Mouse (Mus musculus) intestine, embryonic 16.5 days (tissue): ENCODE results near the gene Fam214a. TPM values are rescaled to one million over a fixed set of nuclear protein-coding genes. Genes with fewer than 3 reads are reported as not detected.

Experiments
- ATAC-seq: fragments of 200-750 bp; cut with Nextera tagmentation; 2 replicates; pipeline ENCODE4 v1.8.0; 2017; ENCODE audit warnings: moderate TSS enrichment, moderate library complexity
- H3K27ac ChIP-seq: fragments of 300-500 bp; sonication (generic); 2 replicates; pipeline ENCODE4 v1.5.1; 2014; ENCODE audit warnings: mild to moderate bottlenecking, low read length
- H3K27me3 ChIP-seq: fragments of 300-500 bp; sonication (generic); replicated peaks from 2 replicates; pipeline ENCODE4 v1.6.1; 2014; ENCODE audit warnings: low read length, control low read depth, mixed read lengths; ENCODE audit not compliant: control insufficient read depth, insufficient read depth
- H3K36me3 ChIP-seq: fragments of 300-500 bp; sonication (generic); 2 replicates; pipeline ENCODE4 v1.6.1; 2014; ENCODE audit warnings: low read length, control low read depth; ENCODE audit not compliant: control insufficient read depth, insufficient read depth
- H3K4me1 ChIP-seq: fragments of 300-500 bp; sonication (generic); 2 replicates; pipeline ENCODE4 v1.6.1; 2014; ENCODE audit warnings: low read length, control low read depth, mixed read lengths; ENCODE audit not compliant: control insufficient read depth, insufficient read depth
- H3K4me2 ChIP-seq: fragments of 300-500 bp; sonication (generic); 2 replicates; pipeline ENCODE4 v1.6.1; 2014; ENCODE audit warnings: low read depth, low read length, control low read depth
- H3K4me3 ChIP-seq: fragments of 300-500 bp; sonication (generic); 2 replicates; pipeline ENCODE4 v1.5.1; 2014; ENCODE audit warnings: mild to moderate bottlenecking, low read length
- H3K9ac ChIP-seq: fragments of 300-500 bp; sonication (generic); 2 replicates; pipeline ENCODE4 v1.6.1; 2014; ENCODE audit warnings: low read depth, low read length
- H3K9me3 ChIP-seq: fragments of 300-500 bp; sonication (generic); 2 replicates; pipeline ENCODE4 v1.6.1; 2016; ENCODE audit warnings: low read length, control low read depth; ENCODE audit not compliant: control insufficient read depth
- WGBS: fragments of 180-500 bp; shearing (Covaris S2); extraction: QIAGEN DNeasy Blood & Tissue Kit; methylation state at CpG from one replicate; pipeline ENCODE4 v1.1.7; 2014; 5-methylcytosine and 5-hydroxymethylcytosine counted together
- polyA plus RNA-seq: library from polyadenylated mRNA; unstranded; fragments of >200 nt; fragmentation: Nextera tagmentation; extraction: Ambion mirVana; gene quantifications from 2 replicates; pipeline ENCODE4 v1.2.1, GENCODE M21; 2015

Fam214a gene
- polyA plus RNA-seq, 1 experiment from 2014 or later, result 8.6 TPM

GRCm38 (mm10) chr9:74920450-74920849 is 32.2 kb upstream of the Fam214a start:
- no peak overlapping the region for H3K9ac ChIP-seq
- H3K9me3 ChIP-seq, result no peaks in the 10 kb centered on the region
- WGBS, result 89% methylated on average over 12 of the region's 12 CpGs
- H3K27ac ChIP-seq, result no peak overlapping the region
- no peaks in the 10 kb centered on the region for H3K4me1 ChIP-seq
- no peak overlapping the region for H3K4me2 ChIP-seq
- ATAC-seq, result no peak
- no peaks in the 10 kb centered on the region for H3K36me3 ChIP-seq
- H3K27me3 ChIP-seq, result no peaks in the 10 kb centered on the region
- H3K4me3 ChIP-seq, result no peak overlapping the region

- Histone ChIP-seq H3K36me3 (no peaks in the 10 kb centered on the region), H3K27ac (no peak overlapping the region), H3K27me3 (no peaks in the 10 kb centered on the region), H3K9me3 (no peaks in the 10 kb centered on the region), H3K9ac (no peak overlapping the region), H3K4me3 (no peak overlapping the region), H3K4me2 (no peak overlapping the region), H3K4me1 (no peaks in the 10 kb centered on the region)
- no peak for ATAC-seq
- WGBS, result 24% methylated on average over 1 of the region's 1 CpGs
Measured at GRCm38 (mm10) chr9:74921422-74921821, 31.3 kb upstream of the Fam214a start.

- Histone ChIP-seq H3K4me2 (no peak overlapping the region), H3K4me3 (no peak overlapping the region), H3K4me1 (no peaks in the 10 kb centered on the region), H3K27me3 (no peaks in the 10 kb centered on the region), H3K36me3 (no peaks in the 10 kb centered on the region), H3K27ac (no peak overlapping the region), H3K9ac (no peak overlapping the region), H3K9me3 (no peaks in the 10 kb centered on the region)
- WGBS, result 47% methylated on average over 3 of the region's 3 CpGs
- ATAC-seq, result no peak
Measured at GRCm38 (mm10) chr9:74922884-74923283, 29.8 kb upstream of the Fam214a start.

GRCm38 (mm10) chr9:74923291-74923977 is 29.2 kb upstream of the Fam214a start:
- Histone ChIP-seq H3K9ac (no peak overlapping the region), H3K4me3 (no peak overlapping the region), H3K27ac (no peak overlapping the region), H3K4me2 (no peak overlapping the region), H3K36me3 (no peaks in the 10 kb centered on the region), H3K9me3 (no peaks in the 10 kb centered on the region), H3K4me1 (no peaks in the 10 kb centered on the region), H3K27me3 (no peaks in the 10 kb centered on the region)
- ATAC-seq, result no peak
- 88% methylated on average over 6 of the region's 6 CpGs for WGBS

- no peak overlapping the region for H3K4me2 ChIP-seq
- ATAC-seq, result no peak
- H3K9ac ChIP-seq, result no peak overlapping the region
- H3K27ac ChIP-seq, result no peak overlapping the region
- no peaks in the 10 kb centered on the region for H3K27me3 ChIP-seq
- H3K36me3 ChIP-seq, result no peaks in the 10 kb centered on the region
- 71% methylated on average over 10 of the region's 10 CpGs for WGBS
- H3K4me1 ChIP-seq, result no peaks in the 10 kb centered on the region
- no peaks in the 10 kb centered on the region for H3K9me3 ChIP-seq
- no peak overlapping the region for H3K4me3 ChIP-seq
Measured at GRCm38 (mm10) chr9:74925220-74925769, 27.4 kb upstream of the Fam214a start.

- H3K4me3 ChIP-seq, result no peak overlapping the region
- no peaks in the 10 kb centered on the region for H3K9me3 ChIP-seq
- H3K4me2 ChIP-seq, result no peak overlapping the region
- no peak overlapping the region for H3K9ac ChIP-seq
- H3K36me3 ChIP-seq, result no peaks in the 10 kb centered on the region
- peak; percentile 53; the same call in 1 of the 2 replicates for ATAC-seq
- H3K27ac ChIP-seq, result no peak overlapping the region
- no peaks in the 10 kb centered on the region for H3K27me3 ChIP-seq
- WGBS, result 85% methylated on average over 4 of the region's 4 CpGs
- no peaks in the 10 kb centered on the region for H3K4me1 ChIP-seq
Measured at GRCm38 (mm10) chr9:74929981-74930423, 22.7 kb upstream of the Fam214a start.

- Histone ChIP-seq H3K4me2 (no peak overlapping the region), H3K4me1 (no peaks in the 10 kb centered on the region), H3K36me3 (no peaks in the 10 kb centered on the region), H3K27ac (no peak overlapping the region), H3K27me3 (no peaks in the 10 kb centered on the region), H3K4me3 (no peak overlapping the region), H3K9ac (no peak overlapping the region), H3K9me3 (no peaks in the 10 kb centered on the region)
- ATAC-seq, result no peak
- 84% methylated on average over 5 of the region's 5 CpGs for WGBS
Measured at GRCm38 (mm10) chr9:74930653-74931052, 22.0 kb upstream of the Fam214a start.

GRCm38 (mm10) chr9:74935289-74935688 is 17.4 kb upstream of the Fam214a start:
- no peak for ATAC-seq
- Histone ChIP-seq H3K9me3 (no peaks in the 10 kb centered on the region), H3K9ac (no peak overlapping the region), H3K4me3 (no peak overlapping the region), H3K36me3 (no peaks in the 10 kb centered on the region), H3K4me2 (no peak overlapping the region), H3K27ac (no peak overlapping the region), H3K4me1 (peaks cover 9% of the 10 kb centered on the region), H3K27me3 (no peaks in the 10 kb centered on the region)
- WGBS, result 74% methylated on average over 3 of the region's 3 CpGs

GRCm38 (mm10) chr9:74937761-74938160 is 14.9 kb upstream of the Fam214a start:
- Histone ChIP-seq H3K27me3 (no peaks in the 10 kb centered on the region), H3K9ac (no peak overlapping the region), H3K4me1 (peaks cover 9% of the 10 kb centered on the region), H3K4me3 (no peak overlapping the region), H3K36me3 (no peaks in the 10 kb centered on the region), H3K9me3 (no peaks in the 10 kb centered on the region), H3K4me2 (no peak overlapping the region), H3K27ac (no peak overlapping the region)
- WGBS, result 91% methylated on average over 3 of the region's 3 CpGs
- no peak for ATAC-seq
